Mouse (Mus musculus): Measurements from ENCODE around the gene Ppp2r3d.

DNA sequence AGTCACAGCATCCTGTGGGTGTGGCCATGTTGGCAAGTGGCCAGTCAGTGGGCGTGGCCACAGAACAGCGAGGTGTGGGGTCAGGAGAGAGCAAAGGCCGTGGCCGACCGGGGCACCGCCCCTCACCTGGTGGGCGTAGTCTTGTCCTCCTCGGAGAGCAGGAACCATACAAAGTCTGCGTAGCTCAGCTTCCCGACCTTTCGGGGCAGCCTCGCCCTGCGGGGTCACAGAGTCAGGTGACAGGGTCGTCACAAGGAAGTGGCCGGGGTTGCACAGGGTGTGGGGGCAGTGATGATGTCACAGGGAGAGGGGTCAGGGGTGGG is 34.2 kb downstream of the Ppp2r3d start:
- TF ChIP-seq CTCF (IDR thresholded peaks at IDR 0.05; ENCODE audit: insufficient read depth, low read depth, low read length) (no peak), POLR2A (IDR thresholded peaks at IDR 0.05; ENCODE audit: insufficient read depth, low read depth, low read length) (no peak)
